Mouse (Mus musculus): ENCODE data around the gene Olfr288. TPM values are rescaled to one million over a fixed set of nuclear protein-coding genes. Genes with fewer than 3 reads are reported as not detected.
A peak's percentile ranks its signal among the peaks of the same experiment; 100 is the strongest.

Gene Olfr288
- not detected in 2 replicates for polyA plus RNA-seq (2015; fragmentation: Nextera tagmentation; extraction: Ambion mirVana)

DNA sequence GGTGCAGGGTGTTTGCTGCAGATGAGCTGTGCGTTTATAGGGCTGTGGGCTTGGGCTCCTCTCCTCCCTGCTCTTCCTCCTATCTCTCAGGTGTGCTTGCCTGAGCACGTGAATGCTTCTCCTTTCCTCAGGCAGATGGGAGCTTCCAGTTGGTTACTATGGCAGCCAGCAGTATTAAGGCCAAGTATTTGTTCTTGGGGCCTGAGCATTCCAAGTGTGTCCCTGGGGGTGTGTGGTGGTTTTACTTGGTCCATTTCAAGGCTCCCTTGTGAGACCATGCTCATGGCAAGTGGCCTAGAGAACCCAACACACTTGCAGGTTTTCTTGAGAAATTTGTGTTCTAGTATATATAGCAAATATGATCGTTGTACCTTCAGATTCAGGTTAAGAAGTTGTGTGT is at the start of gene Olfr288:
TSS of gene Olfr288 (minus strand) at position 101 of the 400 bp plus-strand sequence.
- Histone ChIP-seq H3K27ac (no peak within 1 kb of the TSS), H3K4me3 (no peak within 1 kb of the TSS), H3K4me2 (no peak within 1 kb of the TSS), H3K4me1 (no peaks in the 10 kb centered on the region), H3K9ac (no peak within 1 kb of the TSS), H3K27me3 (peaks cover 3% of the 10 kb centered on the region; the same call in 1 of the 2 replicates), H3K36me3 (no peaks in the 10 kb centered on the region), H3K9me3 (no peaks in the 10 kb centered on the region)
- 63% methylated on average over 3 of the region's 3 CpGs for WGBS
- no peak for ATAC-seq (ENCODE audit: insufficient number of reproducible peaks, insufficient read depth, low FRiP score, low TSS enrichment, low read depth)

DNA sequence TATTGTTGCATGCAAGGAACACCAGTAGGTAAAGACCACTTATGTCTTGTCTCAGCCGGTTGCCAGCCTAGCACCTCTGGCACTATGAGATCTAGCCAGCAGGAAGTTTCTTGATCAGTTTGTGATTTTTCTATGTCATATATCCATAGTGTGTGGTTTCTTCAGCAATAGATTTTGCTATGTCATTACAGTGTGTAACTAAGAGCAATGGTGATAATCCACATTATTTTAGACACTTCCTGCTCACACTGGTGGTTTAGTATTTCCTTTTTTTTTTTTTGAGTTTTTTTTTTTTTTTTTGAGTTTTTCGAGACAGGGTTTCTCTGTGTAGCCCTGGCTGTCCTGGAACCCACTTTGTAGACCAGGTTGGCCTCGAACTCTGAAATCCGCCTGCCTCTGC is 40.1 kb upstream of the Olfr288 start:
- Histone ChIP-seq H3K9me3 (no peaks in the 10 kb centered on the region), H3K4me2 (no peak overlapping the region), H3K36me3 (no peaks in the 10 kb centered on the region), H3K4me3 (no peak overlapping the region), H3K27me3 (peaks cover 4% of the 10 kb centered on the region), H3K4me1 (no peaks in the 10 kb centered on the region), H3K9ac (no peak overlapping the region), H3K27ac (no peak overlapping the region)
- 87% methylated on average over 4 of the region's 4 CpGs for WGBS
- no peak for ATAC-seq (ENCODE audit: insufficient number of reproducible peaks, insufficient read depth, low FRiP score, low TSS enrichment, low read depth)

- H3K9ac ChIP-seq: no peak within 1 kb of the TSS
- ATAC-seq (ENCODE audit: insufficient number of reproducible peaks, insufficient read depth, low FRiP score, low TSS enrichment, low read depth): no peak
- H3K27ac ChIP-seq: no peak within 1 kb of the TSS
- H3K27me3 ChIP-seq: peaks cover 4% of the 10 kb centered on the region
- H3K36me3 ChIP-seq: no peaks in the 10 kb centered on the region
- no peak within 1 kb of the TSS for H3K4me3 ChIP-seq
- no peaks in the 10 kb centered on the region for H3K9me3 ChIP-seq
- 89% methylated on average over 4 of the region's 4 CpGs for WGBS
- no peak within 1 kb of the TSS for H3K4me2 ChIP-seq
- no peaks in the 10 kb centered on the region for H3K4me1 ChIP-seq
Measured at GRCm38 (mm10) chr15:98234350-98234749, 39.0 kb upstream of the Olfr288 start, which contains the start of gene Olfr286. Olfr286 (minus strand) TSS chr15:98234450.

- no peaks in the 10 kb centered on the region for H3K36me3 ChIP-seq
Measured at GRCm38 (mm10) chr15:98226096-98226495, 30.8 kb upstream of the Olfr288 start.

GRCm38 (mm10) chr15:98225610-98226009 is 30.3 kb upstream of the Olfr288 start:
- WGBS: 38% methylated on average over 16 of the region's 16 CpGs
- Histone ChIP-seq H3K27me3 (no peaks in the 10 kb centered on the region), H3K4me1 (no peaks in the 10 kb centered on the region), H3K4me2 (no peak overlapping the region), H3K9me3 (no peaks in the 10 kb centered on the region), H3K27ac (no peak overlapping the region), H3K36me3 (no peaks in the 10 kb centered on the region), H3K9ac (no peak overlapping the region), H3K4me3 (no peak overlapping the region)
- no peak for ATAC-seq (ENCODE audit: insufficient number of reproducible peaks, insufficient read depth, low FRiP score, low TSS enrichment, low read depth)

More at GRCm38 (mm10) chr15:98226096-98226495, 30.8 kb upstream of the Olfr288 start:
- Histone ChIP-seq H3K4me2 (no peak overlapping the region), H3K27me3 (no peaks in the 10 kb centered on the region), H3K27ac (no peak overlapping the region), H3K9ac (no peak overlapping the region), H3K4me1 (no peaks in the 10 kb centered on the region), H3K4me3 (no peak overlapping the region), H3K9me3 (no peaks in the 10 kb centered on the region)
- WGBS: 70% methylated on average over 7 of the region's 7 CpGs
- ATAC-seq (ENCODE audit: insufficient number of reproducible peaks, insufficient read depth, low FRiP score, low TSS enrichment, low read depth): no peak

- no peaks in the 10 kb centered on the region for H3K4me1 ChIP-seq
- H3K27ac ChIP-seq: no peak overlapping the region
- H3K36me3 ChIP-seq: no peaks in the 10 kb centered on the region
- no peak overlapping the region for H3K9ac ChIP-seq
- ATAC-seq (ENCODE audit: insufficient number of reproducible peaks, insufficient read depth, low FRiP score, low TSS enrichment, low read depth): no peak
- H3K9me3 ChIP-seq: no peaks in the 10 kb centered on the region
- no peaks in the 10 kb centered on the region for H3K27me3 ChIP-seq
- no peak overlapping the region for H3K4me2 ChIP-seq
- H3K4me3 ChIP-seq: no peak overlapping the region
Measured at GRCm38 (mm10) chr15:98222377-98222776, 27.0 kb upstream of the Olfr288 start.

GRCm38 (mm10) chr15:98220877-98221276 is 25.5 kb upstream of the Olfr288 start, which contains the start of the genes Gm44579 and Olfr287:
Gm44579 (minus strand) TSS chr15:98220977.
Olfr287 (minus strand) TSS chr15:98221056.
- Histone ChIP-seq H3K4me1 (no peaks in the 10 kb centered on the region), H3K9ac (no peak within 1 kb of the TSS), H3K27ac (no peak within 1 kb of the TSS), H3K9me3 (no peaks in the 10 kb centered on the region), H3K4me3 (no peak within 1 kb of the TSS), H3K4me2 (no peak within 1 kb of the TSS), H3K36me3 (no peaks in the 10 kb centered on the region), H3K27me3 (no peaks in the 10 kb centered on the region)
- 69% methylated on average over 4 of the region's 4 CpGs for WGBS
- ATAC-seq (ENCODE audit: insufficient number of reproducible peaks, insufficient read depth, low FRiP score, low TSS enrichment, low read depth): no peak

DNA sequence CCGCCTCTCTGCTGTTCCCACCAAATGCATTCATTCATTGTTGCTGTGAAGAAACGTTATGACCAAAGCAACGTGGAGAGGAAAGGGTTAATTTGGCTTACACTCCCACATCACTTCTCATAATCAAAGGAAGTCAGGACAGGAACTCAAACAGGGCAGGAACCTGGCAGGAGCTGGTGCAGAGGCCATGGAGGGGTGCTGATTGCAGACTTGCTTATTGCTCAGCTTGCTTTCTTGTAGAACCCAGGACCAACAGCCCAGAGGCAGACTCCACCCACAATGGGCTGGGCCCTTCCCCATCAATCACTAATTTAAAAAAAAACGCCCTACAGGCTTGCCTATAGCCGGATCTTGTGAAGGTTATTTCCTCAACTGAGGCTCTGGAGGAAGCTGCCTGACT is 18.8 kb upstream of the Olfr288 start:
- 72% methylated on average over 5 of the region's 5 CpGs for WGBS
- Histone ChIP-seq H3K27me3 (no peaks in the 10 kb centered on the region), H3K4me3 (no peak overlapping the region), H3K36me3 (no peaks in the 10 kb centered on the region), H3K9ac (no peak overlapping the region), H3K4me1 (no peaks in the 10 kb centered on the region), H3K27ac (no peak overlapping the region), H3K4me2 (no peak overlapping the region), H3K9me3 (no peaks in the 10 kb centered on the region)
- ATAC-seq (ENCODE audit: insufficient number of reproducible peaks, insufficient read depth, low FRiP score, low TSS enrichment, low read depth): no peak

DNA sequence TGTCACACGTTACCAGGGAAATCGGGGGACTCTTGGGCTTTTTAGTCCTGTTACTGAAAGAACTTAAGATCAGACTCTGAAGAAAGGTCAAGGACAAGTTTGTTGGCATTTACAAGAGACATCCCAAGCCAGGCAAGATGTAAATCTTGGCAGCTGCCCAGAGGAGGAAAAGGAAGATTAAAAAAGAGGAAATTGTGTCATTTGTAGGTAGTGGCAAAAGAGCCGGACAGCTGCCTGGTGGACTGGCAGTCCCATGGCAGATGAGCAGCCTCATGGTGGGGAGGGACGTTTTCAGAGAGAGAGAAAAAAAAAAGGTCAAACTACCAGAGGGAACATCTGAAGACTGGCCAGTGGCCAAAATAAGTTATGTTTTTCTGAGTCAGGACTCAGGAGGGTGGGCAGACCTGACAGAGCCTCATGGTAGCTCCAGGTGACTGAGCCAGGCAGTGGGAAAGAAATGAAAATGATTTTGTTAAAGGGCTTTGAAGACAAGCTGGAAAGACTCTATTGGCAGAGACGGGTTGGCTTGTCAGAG is 18.1 kb upstream of the Olfr288 start:
- WGBS: 80% methylated on average over 5 of the region's 5 CpGs
- Histone ChIP-seq H3K9ac (no peak overlapping the region), H3K36me3 (no peaks in the 10 kb centered on the region), H3K27ac (no peak overlapping the region), H3K27me3 (no peaks in the 10 kb centered on the region), H3K4me3 (no peak overlapping the region), H3K4me2 (no peak overlapping the region), H3K9me3 (no peaks in the 10 kb centered on the region), H3K4me1 (no peaks in the 10 kb centered on the region)
- no peak for ATAC-seq (ENCODE audit: insufficient number of reproducible peaks, insufficient read depth, low FRiP score, low TSS enrichment, low read depth)

DNA sequence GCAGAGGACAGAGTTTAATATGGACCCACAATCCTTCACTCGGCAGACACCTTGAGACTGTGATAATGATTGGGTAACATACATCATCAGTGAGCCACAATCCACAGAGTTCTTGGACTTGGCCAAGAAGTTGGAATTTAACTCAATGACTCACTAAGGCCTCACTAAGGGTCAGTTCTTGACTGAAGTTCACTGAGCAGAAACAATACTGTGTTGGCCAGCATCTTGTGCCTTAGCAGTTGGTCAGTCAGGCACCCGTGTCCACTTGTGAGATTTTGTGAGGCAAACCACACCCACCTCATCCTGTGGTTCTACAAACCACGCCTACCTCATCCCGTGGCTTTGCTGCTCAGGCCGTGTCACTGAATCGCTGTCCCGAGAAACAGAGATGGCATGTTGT is 14.3 kb upstream of the Olfr288 start:
- no peaks in the 10 kb centered on the region for H3K4me1 ChIP-seq
- no peak overlapping the region for H3K4me3 ChIP-seq
- no peak for ATAC-seq (ENCODE audit: insufficient number of reproducible peaks, insufficient read depth, low FRiP score, low TSS enrichment, low read depth)
- H3K27me3 ChIP-seq: no peaks in the 10 kb centered on the region
- H3K9ac ChIP-seq: no peak overlapping the region
- no peaks in the 10 kb centered on the region for H3K36me3 ChIP-seq
- H3K9me3 ChIP-seq: no peaks in the 10 kb centered on the region
- H3K4me2 ChIP-seq: no peak overlapping the region
- H3K27ac ChIP-seq: no peak overlapping the region
- WGBS: 87% methylated on average over 7 of the region's 7 CpGs

DNA sequence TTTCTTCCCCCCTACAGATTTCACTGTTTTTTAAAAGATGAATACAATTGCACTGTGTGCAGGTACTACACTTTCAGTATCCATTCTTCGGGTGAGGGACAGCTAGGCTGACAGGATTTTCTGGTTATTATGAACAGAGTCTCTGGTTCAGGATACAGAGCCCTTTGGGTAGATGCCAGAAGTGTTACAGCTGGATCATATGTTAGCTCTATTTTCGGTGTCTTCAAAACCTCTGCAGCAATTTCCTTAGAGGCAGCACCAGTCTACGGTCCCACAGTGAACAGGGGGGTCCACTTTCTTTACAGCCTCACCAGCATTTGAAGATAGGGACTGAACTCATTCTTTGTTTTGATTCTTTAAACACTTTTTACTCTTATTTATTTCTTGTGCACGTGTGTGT is 10.9 kb downstream of the Olfr288 start:
- H3K9me3 ChIP-seq: no peaks in the 10 kb centered on the region
- H3K4me1 ChIP-seq: peaks cover 7% of the 10 kb centered on the region; the same call in 1 of the 2 replicates
- H3K4me2 ChIP-seq: no peak overlapping the region
- H3K27ac ChIP-seq: no peak overlapping the region
- 49% methylated on average over 4 of the region's 4 CpGs for WGBS
- no peak for ATAC-seq (ENCODE audit: insufficient number of reproducible peaks, insufficient read depth, low FRiP score, low TSS enrichment, low read depth)
- no peak overlapping the region for H3K9ac ChIP-seq
- H3K4me3 ChIP-seq: no peak overlapping the region
- 0 out of 2 replicates have a peak, but pooled peaks cover 2% of the 10 kb centered on the region for H3K27me3 ChIP-seq
- H3K36me3 ChIP-seq: no peaks in the 10 kb centered on the region

DNA sequence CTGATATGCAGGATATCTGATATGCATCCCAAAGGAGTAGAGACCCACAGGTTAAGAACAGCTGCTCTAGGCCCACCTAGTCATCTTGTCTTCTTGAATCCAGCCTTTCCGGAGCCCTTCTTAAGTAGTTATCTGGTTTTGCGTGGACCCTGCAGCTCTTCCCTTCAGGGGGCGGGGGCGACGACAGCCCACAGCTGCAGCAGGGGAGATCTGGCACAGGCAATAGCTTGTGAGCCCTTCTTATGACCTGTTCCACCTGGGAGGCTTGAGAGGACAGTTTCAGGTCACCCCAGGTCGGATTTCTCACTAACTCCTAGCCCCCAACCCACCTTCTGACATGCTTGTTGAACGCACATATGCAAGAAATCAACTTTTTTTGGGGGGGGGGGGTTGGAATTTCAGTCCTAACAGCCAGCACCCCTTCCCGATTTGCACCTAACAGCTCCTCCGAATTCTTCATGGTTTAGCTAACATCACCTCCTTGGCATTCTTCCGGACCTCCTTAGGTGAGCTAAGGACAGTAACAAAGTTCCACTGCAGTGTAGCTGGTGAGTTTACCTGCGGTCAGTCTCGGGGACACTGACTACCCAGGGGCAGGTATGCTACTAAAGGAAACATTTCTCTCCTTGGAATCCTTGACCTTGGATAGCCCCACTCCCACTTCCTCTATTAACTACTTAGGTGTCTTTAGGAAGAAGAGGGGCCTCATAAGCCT is 13.3 kb downstream of the Olfr288 start:
- Histone ChIP-seq H3K9me3 (no peaks in the 10 kb centered on the region), H3K4me2 (peak overlapping the region; percentile 70), H3K4me3 (no peak overlapping the region), H3K4me1 (peaks cover 7% of the 10 kb centered on the region; the same call in 1 of the 2 replicates), H3K36me3 (no peaks in the 10 kb centered on the region), H3K27me3 (peaks cover 10% of the 10 kb centered on the region), H3K27ac (no peak overlapping the region), H3K9ac (no peak overlapping the region)
- no peak for ATAC-seq (ENCODE audit: insufficient number of reproducible peaks, insufficient read depth, low FRiP score, low TSS enrichment, low read depth)
- WGBS: 67% methylated on average over 12 of the region's 12 CpGs

Data from embryonic facial prominence, embryonic 13.5 days (tissue).